Mouse (Mus musculus) telencephalon, adult 2 months (tissue): ENCODE measurements at regions not wholly inside any gene's neighbourhood (a gene's known extent, or its start where the extent isn't known, plus 50 kb on each side); places are given as distances from the start of the nearest gene placed in this dataset.
"Not testable (repeated sequence)": the region's sequence is repeated elsewhere in the genome, so short reads cannot be mapped to it uniquely, and the experiment has no call there.

ENCODE experiments used
- DNase-seq: peaks from one replicate; pipeline ENCODE4 v3.0.0-alpha.2; 2011; ENCODE audit warnings: low read depth, low spot score

- DNase-seq, result not testable (repeated sequence)
Observed at GRCm38 (mm10) chr6:114538185-114538584, 104.7 kb upstream of the Atg7 start.

- not testable (repeated sequence) for DNase-seq
Observed at GRCm38 (mm10) chr6:114550096-114550669, 92.7 kb upstream of the Atg7 start.

- DNase-seq, result not testable (repeated sequence)
Observed at GRCm38 (mm10) chr6:114553072-114553471, 89.8 kb upstream of the Atg7 start.

- DNase-seq, result not testable (repeated sequence)
Observed at GRCm38 (mm10) chr6:114555186-114555585, 87.7 kb upstream of the Atg7 start.

- peak; percentile 2 for DNase-seq
Observed at GRCm38 (mm10) chr6:114577319-114577718, 65.6 kb upstream of the Atg7 start.
